Mouse (Mus musculus): Measurements from ENCODE around the gene Psap.

DNA sequence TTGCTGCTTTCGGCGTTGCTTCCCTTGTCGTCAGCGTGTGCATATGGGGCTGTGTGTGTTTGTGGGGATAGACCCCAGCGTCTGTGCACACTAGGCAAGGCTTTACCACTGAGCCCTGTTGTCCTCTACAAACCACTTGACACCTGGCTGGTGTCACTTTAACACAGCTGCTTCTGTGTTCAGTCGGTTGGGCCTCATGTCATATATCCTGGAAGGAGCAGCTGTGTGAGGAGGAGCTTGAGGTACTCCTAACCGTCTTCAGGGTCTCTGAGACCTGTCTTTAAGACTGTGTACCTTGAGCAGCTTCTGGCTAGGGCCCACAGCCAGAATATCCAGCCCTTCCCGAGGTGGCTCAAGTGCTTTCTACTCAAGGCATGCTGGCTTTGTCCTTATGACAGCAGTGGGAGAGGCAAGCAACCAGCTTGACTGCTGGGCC, 7.3 kb downstream of the Psap start:
- TF ChIP-seq POLR2A (IDR thresholded peaks at IDR 0.05; ENCODE audit: low read depth, low read length) (no peak), CTCF (IDR thresholded peaks at IDR 0.05; ENCODE audit: extremely low read depth, insufficient read length, insufficient replicate concordance, low read depth, low read length) (no peak)
